Mouse (Mus musculus): ENCODE data around the gene Pgd. TPM values are rescaled to one million over a fixed set of nuclear protein-coding genes. Genes with fewer than 3 reads are reported as not detected.
"Not testable (repeated sequence)": the region's sequence is repeated elsewhere in the genome, so short reads cannot be mapped to it uniquely, and the experiment has no call there.

Pgd gene
- polyA plus RNA-seq, 1 experiment from 2014 or later: 69.3 TPM

- WGBS: 35% methylated on average over 6 of the region's 6 CpGs
- H3K4me3 ChIP-seq (ENCODE audit: low read depth, low read length): no peak overlapping the region
- H3K36me3 ChIP-seq (ENCODE audit: control insufficient read depth, insufficient read depth, low read length): peaks cover 7% of the 10 kb centered on the region
- 0 out of 2 replicates have a peak, but pooled peaks cover 4% of the 10 kb centered on the region for H3K4me1 ChIP-seq (ENCODE audit: control insufficient read depth, insufficient read depth, low read length)
- no peak overlapping the region for H3K4me2 ChIP-seq (replicated peaks; ENCODE audit: low read depth, low read length)
- no peaks in the 10 kb centered on the region for H3K27me3 ChIP-seq (ENCODE audit: control insufficient read depth, insufficient read depth, low read length)
- H3K9me3 ChIP-seq (ENCODE audit: control insufficient read depth, low read depth, low read length): no peaks in the 10 kb centered on the region
- no peak overlapping the region; the same call in 1 of the 2 replicates for H3K27ac ChIP-seq (ENCODE audit: low read length)
- ATAC-seq (ENCODE audit: insufficient number of reproducible peaks, insufficient read depth, low FRiP score, low read depth): no peak
- H3K9ac ChIP-seq (replicated peaks; ENCODE audit: low read depth, low read length): no peak overlapping the region
These were observed 40.5 kb downstream of the Pgd start for GRCm38 (mm10) chr4:149126115-149126509.

DNA sequence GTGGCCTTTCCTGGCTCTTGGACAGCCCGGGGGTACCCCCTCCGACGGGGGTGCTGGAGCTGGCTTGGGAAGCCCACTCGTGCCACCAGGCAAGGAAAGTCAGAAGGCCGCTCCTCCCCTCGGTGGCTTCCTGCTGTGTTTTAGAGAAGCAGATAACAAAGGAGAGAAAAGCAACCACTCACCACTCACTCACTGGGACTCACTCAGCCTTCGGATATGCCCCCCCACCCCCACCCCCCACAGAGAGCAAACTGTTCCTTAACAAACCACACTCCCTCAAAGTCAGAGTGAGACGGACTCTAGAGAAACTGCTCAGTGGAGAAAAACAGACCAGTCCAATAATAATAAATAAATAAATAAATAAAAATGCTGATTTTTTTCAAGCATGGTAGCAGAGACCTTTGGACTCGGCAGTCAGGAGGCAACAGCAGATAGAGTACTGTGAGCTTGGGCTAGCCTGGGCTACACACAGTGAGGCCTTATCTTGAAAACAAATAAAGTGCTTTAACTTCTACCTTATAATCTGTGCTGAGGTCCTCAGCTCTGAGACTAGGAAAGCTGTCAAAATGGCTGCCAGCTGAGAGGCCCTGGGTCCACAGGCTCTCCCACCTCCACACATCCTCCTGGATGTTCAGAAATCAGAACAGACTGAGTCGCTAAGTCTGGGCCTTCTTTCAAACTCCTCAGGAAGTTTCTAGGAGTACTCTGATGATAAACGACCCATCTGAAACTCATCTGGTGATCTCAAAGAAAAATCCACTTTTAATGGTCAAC, 41.0 kb downstream of the Pgd start:
- WGBS: 57% methylated on average over 11 of the region's 11 CpGs
- H3K4me2 ChIP-seq (replicated peaks; ENCODE audit: low read depth, low read length): no peak overlapping the region
- H3K4me3 ChIP-seq (ENCODE audit: low read depth, low read length): no peak overlapping the region
- H3K36me3 ChIP-seq (ENCODE audit: control insufficient read depth, insufficient read depth, low read length): peaks cover 3% of the 10 kb centered on the region
- H3K27ac ChIP-seq (ENCODE audit: low read length): peak overlapping the region; percentile 22; the same call in 1 of the 2 replicates
- no peaks in the 10 kb centered on the region for H3K9me3 ChIP-seq (ENCODE audit: control insufficient read depth, low read depth, low read length)
- no peaks in the 10 kb centered on the region for H3K27me3 ChIP-seq (ENCODE audit: control insufficient read depth, insufficient read depth, low read length)
- H3K4me1 ChIP-seq (ENCODE audit: control insufficient read depth, insufficient read depth, low read length): 0 out of 2 replicates have a peak, but pooled peaks cover 4% of the 10 kb centered on the region
- H3K9ac ChIP-seq (replicated peaks; ENCODE audit: low read depth, low read length): no peak overlapping the region
- ATAC-seq (ENCODE audit: insufficient number of reproducible peaks, insufficient read depth, low FRiP score, low read depth): no peak

DNA sequence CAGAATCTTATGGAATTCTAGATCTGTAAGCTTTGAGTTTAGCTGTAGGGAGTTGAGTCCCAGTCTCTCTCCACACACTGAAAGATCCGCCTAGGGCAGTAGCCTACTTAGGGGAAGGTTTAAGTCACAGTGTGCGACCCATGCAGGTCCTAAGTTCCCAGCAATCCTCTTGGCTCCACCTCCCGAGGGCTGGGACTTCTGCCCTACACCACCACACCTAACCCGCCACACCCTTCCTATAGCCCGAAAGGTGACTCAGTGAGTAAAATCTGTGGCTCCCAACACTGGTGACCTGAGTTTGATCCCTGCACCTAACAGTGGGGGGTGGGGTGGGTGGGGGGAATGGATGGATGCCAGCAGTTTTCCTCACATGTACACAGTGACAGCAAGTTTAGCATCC, 43.1 kb downstream of the Pgd start:
- Histone ChIP-seq H3K27ac (ENCODE audit: low read length) (no peak overlapping the region), H3K9me3 (ENCODE audit: control insufficient read depth, low read depth, low read length) (no peaks in the 10 kb centered on the region), H3K4me1 (ENCODE audit: control insufficient read depth, insufficient read depth, low read length) (0 out of 2 replicates have a peak, but pooled peaks cover 4% of the 10 kb centered on the region), H3K36me3 (ENCODE audit: control insufficient read depth, insufficient read depth, low read length) (no peaks in the 10 kb centered on the region; the same call in 1 of the 2 replicates), H3K9ac (replicated peaks; ENCODE audit: low read depth, low read length) (no peak overlapping the region), H3K27me3 (ENCODE audit: control insufficient read depth, insufficient read depth, low read length) (no peaks in the 10 kb centered on the region), H3K4me3 (ENCODE audit: low read depth, low read length) (no peak overlapping the region), H3K4me2 (replicated peaks; ENCODE audit: low read depth, low read length) (no peak overlapping the region)
- peak; percentile 51; the same call in 1 of the 2 replicates for ATAC-seq (ENCODE audit: insufficient number of reproducible peaks, insufficient read depth, low FRiP score, low read depth)
- 66% methylated on average over 5 of the region's 5 CpGs for WGBS

- 81% methylated on average over 12 of the region's 12 CpGs for WGBS
- not testable (repeated sequence) for ATAC-seq (ENCODE audit: insufficient number of reproducible peaks, insufficient read depth, low FRiP score, low read depth); H3K4me2 ChIP-seq (replicated peaks; ENCODE audit: low read depth, low read length); H3K27ac ChIP-seq (ENCODE audit: low read length); H3K4me1 ChIP-seq (ENCODE audit: control insufficient read depth, insufficient read depth, low read length); H3K36me3 ChIP-seq (ENCODE audit: control insufficient read depth, insufficient read depth, low read length); H3K4me3 ChIP-seq (ENCODE audit: low read depth, low read length); H3K27me3 ChIP-seq (ENCODE audit: control insufficient read depth, insufficient read depth, low read length); H3K9ac ChIP-seq (replicated peaks; ENCODE audit: low read depth, low read length); H3K9me3 ChIP-seq (ENCODE audit: control insufficient read depth, low read depth, low read length)
These were observed 46.5 kb downstream of the Pgd start for GRCm38 (mm10) chr4:149119978-149120562.

GRCm38 (mm10) chr4:149103875-149104561, 62.6 kb downstream of the Pgd start, which contains the start of gene Dffa:
TSS of gene Dffa (plus strand) at chr4:149104146.
- peaks cover 6% of the 10 kb centered on the region; the same call in 1 of the 2 replicates for H3K36me3 ChIP-seq (ENCODE audit: control insufficient read depth, insufficient read depth, low read length)
- peak; percentile 83; the same call in 1 of the 2 replicates for ATAC-seq (ENCODE audit: insufficient number of reproducible peaks, insufficient read depth, low FRiP score, low read depth)
- H3K9me3 ChIP-seq (ENCODE audit: control insufficient read depth, low read depth, low read length): no peaks in the 10 kb centered on the region
- WGBS: under 1% methylated on average over 35 of the region's 35 CpGs
- H3K27me3 ChIP-seq (ENCODE audit: control insufficient read depth, insufficient read depth, low read length): no peaks in the 10 kb centered on the region
- H3K27ac ChIP-seq (ENCODE audit: low read length): no peak within 1 kb of the TSS
- H3K4me2 ChIP-seq (replicated peaks; ENCODE audit: low read depth, low read length): peak within 1 kb of the TSS; percentile 94
- H3K4me3 ChIP-seq (ENCODE audit: low read depth, low read length): peak within 1 kb of the TSS; percentile 85
- peak within 1 kb of the TSS; percentile 72 for H3K9ac ChIP-seq (replicated peaks; ENCODE audit: low read depth, low read length)
- H3K4me1 ChIP-seq (ENCODE audit: control insufficient read depth, insufficient read depth, low read length): peaks cover 6% of the 10 kb centered on the region

DNA sequence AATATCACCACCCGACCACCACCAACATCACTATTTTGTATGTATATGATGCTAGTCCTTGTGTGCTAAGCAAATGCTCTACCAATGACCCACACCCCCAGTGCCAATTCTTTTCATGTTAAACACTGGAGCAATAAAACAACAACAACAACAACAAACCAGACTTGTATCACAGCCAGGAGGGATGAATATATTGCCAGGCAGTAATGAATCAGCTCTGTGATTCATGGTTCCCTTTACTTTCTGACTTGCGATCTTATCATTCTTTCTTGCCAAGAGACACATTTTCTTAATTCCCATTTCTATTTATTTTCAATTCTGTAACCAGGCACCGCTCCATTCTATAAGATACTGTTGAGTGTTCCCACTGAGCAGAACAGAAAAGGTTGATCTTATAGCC, 65.1 kb downstream of the Pgd start:
- H3K9ac ChIP-seq (replicated peaks; ENCODE audit: low read depth, low read length): no peak overlapping the region
- WGBS: 82% methylated on average over 3 of the region's 3 CpGs
- peaks cover 4% of the 10 kb centered on the region; the same call in 1 of the 2 replicates for H3K36me3 ChIP-seq (ENCODE audit: control insufficient read depth, insufficient read depth, low read length)
- no peak overlapping the region for H3K4me3 ChIP-seq (ENCODE audit: low read depth, low read length)
- no peaks in the 10 kb centered on the region for H3K9me3 ChIP-seq (ENCODE audit: control insufficient read depth, low read depth, low read length)
- H3K27ac ChIP-seq (ENCODE audit: low read length): no peak overlapping the region
- H3K4me1 ChIP-seq (ENCODE audit: control insufficient read depth, insufficient read depth, low read length): peaks cover 16% of the 10 kb centered on the region
- no peak overlapping the region for H3K4me2 ChIP-seq (replicated peaks; ENCODE audit: low read depth, low read length)
- no peak for ATAC-seq (ENCODE audit: insufficient number of reproducible peaks, insufficient read depth, low FRiP score, low read depth)
- no peaks in the 10 kb centered on the region for H3K27me3 ChIP-seq (ENCODE audit: control insufficient read depth, insufficient read depth, low read length)

DNA sequence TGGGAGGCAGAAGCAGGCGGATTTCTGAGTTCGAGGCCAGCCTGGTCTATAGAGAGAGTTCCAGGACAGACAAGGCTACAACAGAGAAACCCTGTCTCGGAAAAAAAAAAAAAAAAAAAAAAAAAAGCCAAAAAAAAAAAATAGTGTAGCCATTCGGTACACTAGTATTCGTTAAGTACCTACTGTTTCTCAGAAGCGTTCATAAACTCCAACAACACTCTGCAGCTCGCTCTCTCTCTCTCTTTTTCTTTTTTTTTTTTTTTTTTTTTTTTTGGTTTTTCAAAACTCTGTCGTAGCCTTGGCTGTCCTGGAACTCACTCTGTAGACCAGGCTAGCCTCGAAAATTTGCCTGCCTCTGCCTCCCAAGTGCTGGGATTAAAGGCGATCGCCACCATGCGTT, 66.1 kb downstream of the Pgd start:
- WGBS: 88% methylated on average over 12 of the region's 12 CpGs
- H3K4me2 ChIP-seq (replicated peaks; ENCODE audit: low read depth, low read length); H3K27me3 ChIP-seq (ENCODE audit: control insufficient read depth, insufficient read depth, low read length); H3K9ac ChIP-seq (replicated peaks; ENCODE audit: low read depth, low read length); H3K4me3 ChIP-seq (ENCODE audit: low read depth, low read length); H3K36me3 ChIP-seq (ENCODE audit: control insufficient read depth, insufficient read depth, low read length); H3K9me3 ChIP-seq (ENCODE audit: control insufficient read depth, low read depth, low read length); ATAC-seq (ENCODE audit: insufficient number of reproducible peaks, insufficient read depth, low FRiP score, low read depth); H3K27ac ChIP-seq (ENCODE audit: low read length): not testable (repeated sequence)
- peaks cover 16% of the 10 kb centered on the region for H3K4me1 ChIP-seq (ENCODE audit: control insufficient read depth, insufficient read depth, low read length)
